Mouse (Mus musculus) left cerebral cortex, postnatal 4 days (tissue): ENCODE results near the gene Lrr1. TPM values are rescaled to one million over a fixed set of nuclear protein-coding genes. Genes with fewer than 3 reads are reported as not detected.
A peak's percentile ranks its signal among the peaks of the same experiment; 100 is the strongest.
"Not testable (repeated sequence)": the region's sequence is repeated elsewhere in the genome, so short reads cannot be mapped to it uniquely, and the experiment has no call there.

Experiments
- DNase-seq: peaks from one replicate; pipeline ENCODE4 v3.0.0-alpha.2; 2022
- intact Hi-C: fragments of 180-260 bp; cut with DNase I; formaldehyde crosslinking; loops from one replicate; pipeline ENCODE4 v1.15.1; 2025
- total RNA-seq, 2 experiments: library from RNA; stranded (reverse); gene quantifications; 2 replicates each; pipeline ENCODE4 v1.2.3; 2021

Lrr1 gene
- total RNA-seq, 2 experiments from 2014 or later = 1.5 to 2.9 TPM

GRCm38 (mm10) chr12:69160677-69161076, 7.9 kb upstream of the Lrr1 start:
- DNase-seq, intact Hi-C loops: not testable (repeated sequence)

- intact Hi-C loops, DNase-seq: not testable (repeated sequence)
These were observed 5.0 kb upstream of the Lrr1 start for GRCm38 (mm10) chr12:69163586-69163985.

GRCm38 (mm10) chr12:69164904-69165303, 3.7 kb upstream of the Lrr1 start:
- intact Hi-C loops = no loop called here
- DNase-seq = no peak

- DNase-seq, intact Hi-C loops: not testable (repeated sequence)
These were observed 1.6 kb upstream of the Lrr1 start for GRCm38 (mm10) chr12:69166861-69167581.

DNA sequence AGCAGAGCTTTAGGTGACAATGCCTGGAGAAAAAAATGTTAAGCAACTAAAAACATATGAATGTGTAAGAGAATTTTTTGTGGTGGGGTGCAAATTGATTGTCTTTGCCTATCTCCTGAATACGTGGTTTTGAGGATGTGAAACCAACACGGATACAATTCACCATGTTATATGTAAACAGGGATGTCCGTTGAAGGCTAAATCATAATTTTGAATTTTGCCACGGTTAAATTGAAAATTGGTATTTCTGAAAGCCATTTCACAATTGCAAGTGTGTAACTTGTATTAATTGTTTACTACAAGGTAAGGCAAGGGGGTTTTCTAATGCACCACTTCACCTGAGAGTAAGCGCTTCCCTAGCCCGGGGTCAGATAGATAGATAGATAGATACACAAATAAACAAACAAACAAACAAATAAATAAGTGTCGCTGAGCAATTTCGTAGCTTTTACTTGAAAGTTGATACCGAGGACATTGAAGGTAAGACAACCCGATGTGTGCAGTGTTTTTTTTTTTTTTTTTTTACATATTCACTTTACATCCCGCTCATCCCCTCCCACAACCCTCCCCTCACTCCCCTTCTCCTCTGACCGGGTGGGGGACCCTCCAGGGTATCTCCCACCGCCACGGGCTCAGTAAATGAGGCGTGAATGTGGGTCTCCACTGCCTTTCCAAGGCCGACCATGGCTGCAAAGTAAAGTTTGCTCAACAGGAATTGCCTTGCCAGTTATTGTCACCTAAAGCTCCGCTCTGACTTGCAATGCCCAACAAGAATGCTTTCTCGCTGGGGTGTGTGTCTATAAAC, 756 bp upstream of the Lrr1 start:
- DNase-seq = no peak
- intact Hi-C loops = no loop called here

- DNase-seq = no peak
These were observed 2.7 kb downstream of the Lrr1 start for GRCm38 (mm10) chr12:69171307-69171706.

GRCm38 (mm10) chr12:69175975-69176374, 7.4 kb downstream of the Lrr1 start:
- intact Hi-C loops = no loop called here
- DNase-seq = no peak

More at GRCm38 (mm10) chr12:69171307-69171706, 2.7 kb downstream of the Lrr1 start:
- intact Hi-C loops = no loop called here

GRCm38 (mm10) chr12:69177526-69177925, 8.9 kb downstream of the Lrr1 start:
- intact Hi-C loops = no loop called here

DNA sequence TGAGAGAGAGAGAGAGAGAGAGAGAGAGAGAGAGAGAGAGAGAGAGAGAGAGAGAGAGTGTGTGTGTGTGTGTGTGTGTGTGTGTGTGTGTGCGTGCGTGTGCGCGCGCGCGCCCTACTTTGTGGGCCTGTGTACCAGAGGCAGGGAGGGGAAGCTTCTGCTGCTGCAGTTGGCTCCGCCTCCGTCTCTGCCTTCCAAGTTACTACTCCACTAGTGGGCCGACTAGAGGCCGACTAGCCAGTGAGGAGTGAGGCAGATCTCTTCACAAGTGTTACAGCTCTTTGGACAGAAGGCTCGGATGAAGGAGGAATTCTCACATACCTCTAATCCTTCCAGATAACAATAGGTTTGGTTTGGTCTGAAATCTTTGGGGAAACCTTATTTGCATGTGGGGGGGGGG, 10.8 kb downstream of the Lrr1 start:
- no peak for DNase-seq
- intact Hi-C loops = no loop called here

More at GRCm38 (mm10) chr12:69177526-69177925, 8.9 kb downstream of the Lrr1 start:
- DNase-seq = no peak

- intact Hi-C loops = no loop called here
These were observed 13.2 kb downstream of the Lrr1 start for GRCm38 (mm10) chr12:69181800-69182199.

GRCm38 (mm10) chr12:69183583-69184308, 15.1 kb downstream of the Lrr1 start, which contains the start of the genes Rpl36al and Mgat2:
TSS of gene Rpl36al (minus strand) at chr12:69184083.
TSS of gene Mgat2 (plus strand) at chr12:69184157.
- DNase-seq = peak; percentile 99
- intact Hi-C loops = no loop called here

More at GRCm38 (mm10) chr12:69181800-69182199, 13.2 kb downstream of the Lrr1 start:
- DNase-seq = no peak

- intact Hi-C loops = no loop called here
- no peak for DNase-seq
These were observed 16.0 kb downstream of the Lrr1 start for GRCm38 (mm10) chr12:69184342-69185295.

GRCm38 (mm10) chr12:69185371-69185770, 16.8 kb downstream of the Lrr1 start:
- no peak for DNase-seq
- intact Hi-C loops = no loop called here

- intact Hi-C loops = no loop called here
- no peak for DNase-seq
These were observed 18.3 kb downstream of the Lrr1 start for GRCm38 (mm10) chr12:69186811-69187471.

- no peak for DNase-seq
- intact Hi-C loops = no loop called here
These were observed 21.5 kb downstream of the Lrr1 start for GRCm38 (mm10) chr12:69190074-69190473.

GRCm38 (mm10) chr12:69190522-69190921, 21.9 kb downstream of the Lrr1 start:
- intact Hi-C loops = no loop called here

GRCm38 (mm10) chr12:69191396-69191795, 22.8 kb downstream of the Lrr1 start:
- no peak for DNase-seq
- intact Hi-C loops = no loop called here

More at GRCm38 (mm10) chr12:69190522-69190921, 21.9 kb downstream of the Lrr1 start:
- no peak for DNase-seq

DNA sequence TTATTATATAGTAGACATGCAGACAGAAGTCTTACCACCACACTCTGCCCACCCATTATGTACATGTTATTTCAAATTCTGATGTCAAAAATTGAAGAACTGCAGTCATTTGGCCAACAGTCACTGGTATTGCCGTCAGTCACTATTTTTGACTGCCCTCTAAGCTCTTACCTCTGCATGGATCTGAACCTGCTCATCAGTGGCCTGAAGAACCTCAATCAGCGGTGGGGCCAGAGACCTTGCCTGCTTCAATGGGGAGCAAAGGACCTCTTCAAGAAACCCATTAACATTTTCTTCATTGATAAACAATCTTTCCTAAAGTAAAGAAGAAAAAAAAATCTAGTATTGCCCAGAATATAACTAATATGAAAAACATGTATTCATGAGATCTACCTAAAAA, 24.0 kb downstream of the Lrr1 start:
- intact Hi-C loops = no loop called here
- DNase-seq = no peak
